18 mouse cellular contexts compared by ENCODE assay signal in genomic region chr19:57189427-57189826, GRCm38 (mm10).
DNase-seq lines count a peak whose midpoint lies in the region; TF ChIP-seq lines count a peak whose summit lies in the region.
"Had no signal": no experiment of that assay in that cellular context is flagged by ENCODE, and none has a peak within 500 bp of the region (broad histone marks: within the 10 kb centered on the region; RNA-seq: fewer than 3 reads in every experiment).

No protein-coding gene starts in this region.

- H3K4me3 ChIP-seq in heart, adult 2 months: no peak overlapping the region
- H3K4me3 ChIP-seq in heart, embryonic 10.5 days: no peak overlapping the region
- H3K4me3 ChIP-seq in myocyte: no peak overlapping the region
- H3K4me3 ChIP-seq: erythroblast, embryonic 14.5 days; neural tube, embryonic 12.5 days; stomach, embryonic 15.5 days had no signal

- no peak overlapping the region; the same call in 1 of the 2 replicates for H3K9ac ChIP-seq in heart, adult 2 months (ENCODE audit: low read depth, low read length)
- H3K9ac ChIP-seq: neural tube, embryonic 12.5 days; stomach, embryonic 15.5 days had no signal

- intact Hi-C loops in heart, adult 2 months (cut with DNase I): no loop called here

- H3K36me3 ChIP-seq in heart, adult 2 months (ENCODE audit: control insufficient read depth, insufficient read depth, low read length): peaks cover 64% of the 10 kb centered on the region
- H3K36me3 ChIP-seq in heart, embryonic 10.5 days: 0 out of 2 replicates have a peak, but pooled peaks cover 14% of the 10 kb centered on the region
- H3K36me3 ChIP-seq in myocyte (ENCODE audit: control insufficient read depth, insufficient read depth): no peaks in the 10 kb centered on the region
- H3K36me3 ChIP-seq: G1E; neural tube, embryonic 12.5 days; stomach, embryonic 15.5 days had no signal

- H3K4me1 ChIP-seq in heart, adult 2 months (ENCODE audit: control insufficient read depth, insufficient read depth, low read length): peaks cover 43% of the 10 kb centered on the region
- H3K4me1 ChIP-seq in heart, embryonic 10.5 days: peaks cover 47% of the 10 kb centered on the region
- H3K4me1 ChIP-seq: neural tube, embryonic 12.5 days; stomach, embryonic 15.5 days had no signal

- 0 out of 2 replicates have a peak, but pooled peaks have one; percentile 40 for TF ChIP-seq EP300 in heart, adult 2 months (IDR thresholded peaks at IDR 0.05; ENCODE audit: insufficient read depth, low read depth, low read length)

- DNase-seq in heart, adult 2 months: no peak
- DNase-seq in heart, embryonic 10.5 days (ENCODE audit: low spot score): no peak
- peak; percentile 79 for DNase-seq in Muller cell, postnatal 12 days (ENCODE audit: inconsistent ontology term)
- peak; percentile 51 to 59 for DNase-seq in kidney, adult 8-10 months
- no peak for DNase-seq in retina, embryonic 14.5 days (ENCODE audit: low spot score)
- no peak for DNase-seq in right cerebral cortex, postnatal 4 days
- DNase-seq: adrenal gland, postnatal 25 days; cerebellum, postnatal 14 days; gastrocnemius, postnatal 36 days; retina, postnatal 1 day; spleen, adult 18-20 months; thymus, postnatal 14 days had no signal

- TF ChIP-seq POLR2A in heart, adult 2 months (IDR thresholded peaks at IDR 0.05; ENCODE audit: insufficient read depth, low read depth, low read length): no peak
- TF ChIP-seq POLR2A in myocyte (IDR thresholded peaks at IDR 0.05; ENCODE audit: insufficient read length, low read depth): no peak

- 28% methylated on average over 5 of the region's 5 CpGs for WGBS in heart, adult 2 months
- WGBS in heart, embryonic 10.5 days: 74% methylated on average over 5 of the region's 5 CpGs

- no peak for TF ChIP-seq CTCF in heart, adult 2 months (IDR thresholded peaks at IDR 0.05)

- H3K4me2 ChIP-seq in myocyte (ENCODE audit: low read depth): peak overlapping the region; percentile 51
- H3K4me2 ChIP-seq: liver, embryonic 11.5 days; neural tube, embryonic 12.5 days; stomach, embryonic 15.5 days had no signal

- no peaks in the 10 kb centered on the region for H3K27me3 ChIP-seq in heart, adult 2 months (ENCODE audit: control insufficient read depth, insufficient read depth, low read length)
- no peaks in the 10 kb centered on the region for H3K27me3 ChIP-seq in heart, embryonic 10.5 days (ENCODE audit: insufficient read depth, poor library complexity, severe bottlenecking)
- H3K27me3 ChIP-seq in myocyte (ENCODE audit: control insufficient read depth, insufficient read depth, insufficient read length): no peaks in the 10 kb centered on the region
- H3K27me3 ChIP-seq: neural tube, embryonic 12.5 days; stomach, embryonic 15.5 days had no signal

- peaks cover 2% of the 10 kb centered on the region for H3K79me2 ChIP-seq in heart, adult 2 months (replicated peaks; ENCODE audit: control insufficient read depth, insufficient read depth, low read length)
- peaks cover 29% of the 10 kb centered on the region for H3K79me2 ChIP-seq in myocyte (ENCODE audit: control insufficient read depth, insufficient read depth)

- H3ac ChIP-seq in myocyte (ENCODE audit: control insufficient read depth, insufficient read length): no peak overlapping the region

- H3K9me3 ChIP-seq in heart, embryonic 10.5 days: no peaks in the 10 kb centered on the region
- H3K9me3 ChIP-seq: G1E; neural tube, embryonic 12.5 days; stomach, embryonic 15.5 days had no signal

- peak overlapping the region; percentile 64 for H3K27ac ChIP-seq in heart, adult 2 months
- H3K27ac ChIP-seq in heart, embryonic 10.5 days: no peak overlapping the region
- H3K27ac ChIP-seq: neural tube, embryonic 12.5 days had no signal

TF ChIP-seq in myocyte, 11 proteins besides CTCF, POLR2A, EP300 and RAD21:
- TF ChIP-seq TCF3 (IDR thresholded peaks at IDR 0.05; ENCODE audit: insufficient read length, low read depth) (peak; percentile 78), SRF (IDR thresholded peaks at IDR 0.05; ENCODE audit: control insufficient read depth, insufficient read length, low read depth) (no peak), POLR2AphosphoS2 (IDR thresholded peaks at IDR 0.05; ENCODE audit: insufficient read length, low read depth) (no peak), E2F4 (IDR thresholded peaks at IDR 0.05; ENCODE audit: insufficient read depth) (no peak), MYOG (IDR thresholded peaks at IDR 0.05; ENCODE audit: control insufficient read depth in 1 of 3, insufficient read depth in 1 of 3, insufficient read length in 2 of 3, low read depth in 2 of 3) (peak; percentile 75 to 97 (median 83)), REST (IDR thresholded peaks at IDR 0.05; ENCODE audit: insufficient read depth, insufficient read length) (no peak), TCF12 (IDR thresholded peaks at IDR 0.05; ENCODE audit: insufficient read depth, poor library complexity, severe bottlenecking) (peak; percentile 31), MAX (IDR thresholded peaks at IDR 0.05; ENCODE audit: low read depth) (no peak), MYOD1 (IDR thresholded peaks at IDR 0.05; ENCODE audit: control insufficient read depth in 1 of 3, insufficient read length in 2 of 3, low read depth in 2 of 3) (peak; percentile 19 to 96 (median 87)), CEBPB (IDR thresholded peaks at IDR 0.05; ENCODE audit: insufficient read depth, poor library complexity, severe bottlenecking) (no peak), USF1 (IDR thresholded peaks at IDR 0.05; ENCODE audit: low read depth) (no peak)

Comparison
In these comparisons a context has a peak if more than half of its experiments do, and no peak if none do; other contexts are left out.
1. DNase-seq: peak in Muller cell, postnatal 12 days (single experiment) and kidney, adult 8-10 months (2 of 2); none in heart, adult 2 months (0 of 2), heart, embryonic 10.5 days (single experiment), retina, embryonic 14.5 days (single experiment) and right cerebral cortex, postnatal 4 days (single experiment).